Mouse (Mus musculus): Measurements from ENCODE around the gene Tef. TPM values are rescaled to one million over a fixed set of nuclear protein-coding genes. Genes with fewer than 3 reads are reported as not detected.

Gene Tef
- total RNA-seq, 2 experiments from 2014 or later: 125 to 148 TPM

DNA sequence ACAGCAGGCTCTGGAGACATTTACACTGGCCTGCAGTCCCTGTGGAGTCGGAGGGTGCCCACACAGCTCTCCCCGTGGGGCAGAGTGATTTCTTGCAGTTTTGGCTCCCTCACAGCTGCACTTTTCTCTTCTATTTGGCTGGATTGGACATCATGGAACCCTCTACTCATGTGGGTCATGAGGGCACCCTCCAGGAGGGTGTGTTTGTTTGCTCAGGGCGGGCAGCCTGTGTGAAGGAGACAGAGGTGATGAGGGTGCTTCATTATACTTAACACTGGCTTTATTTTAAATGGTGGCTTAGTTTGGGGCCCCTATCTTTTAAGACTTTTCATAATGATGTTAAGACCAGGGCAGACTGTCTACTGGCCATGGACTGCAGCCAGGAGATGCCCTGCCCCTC is 22.6 kb downstream of the Tef start:
- no peak for DNase-seq (ENCODE audit: low spot score in 2 of 2)

DNA sequence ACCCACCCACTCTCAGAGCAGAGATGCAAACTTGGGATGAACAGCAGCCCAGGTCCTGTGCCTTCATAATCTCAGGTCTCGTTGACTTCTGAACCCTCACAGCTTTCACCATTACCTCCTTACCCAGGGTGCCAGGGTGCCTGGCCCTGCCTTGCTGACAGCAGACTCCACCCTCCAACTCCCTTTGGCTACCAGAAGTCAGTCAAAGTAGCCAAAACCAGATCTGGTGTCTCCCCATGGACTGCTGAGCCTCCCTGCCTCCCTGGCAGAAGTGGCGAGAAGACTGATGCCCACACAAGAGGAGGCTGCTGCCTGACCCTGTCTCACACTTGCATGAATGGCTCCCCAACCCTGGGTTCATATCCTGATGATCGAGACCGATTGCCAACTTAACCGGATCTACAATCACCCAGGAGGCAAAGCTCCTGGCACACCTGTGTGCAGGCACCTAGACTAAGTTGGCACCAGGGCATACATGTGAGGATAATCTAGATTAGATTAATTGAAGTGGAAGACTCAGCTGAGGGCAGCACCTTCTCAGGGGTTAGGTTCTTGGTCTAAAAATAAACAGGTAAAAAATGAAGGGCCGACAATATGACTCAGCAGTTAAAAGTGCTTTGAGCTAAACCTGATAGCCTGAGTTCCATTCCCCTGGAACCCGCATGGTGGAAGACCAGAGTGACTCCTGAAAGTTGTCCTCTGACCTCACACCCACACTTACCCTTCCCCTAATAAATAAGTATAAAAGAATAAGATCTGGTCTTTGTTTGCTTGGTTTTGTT is 26.4 kb downstream of the Tef start:
- DNase-seq (ENCODE audit: low spot score in 2 of 2): no peak

DNA sequence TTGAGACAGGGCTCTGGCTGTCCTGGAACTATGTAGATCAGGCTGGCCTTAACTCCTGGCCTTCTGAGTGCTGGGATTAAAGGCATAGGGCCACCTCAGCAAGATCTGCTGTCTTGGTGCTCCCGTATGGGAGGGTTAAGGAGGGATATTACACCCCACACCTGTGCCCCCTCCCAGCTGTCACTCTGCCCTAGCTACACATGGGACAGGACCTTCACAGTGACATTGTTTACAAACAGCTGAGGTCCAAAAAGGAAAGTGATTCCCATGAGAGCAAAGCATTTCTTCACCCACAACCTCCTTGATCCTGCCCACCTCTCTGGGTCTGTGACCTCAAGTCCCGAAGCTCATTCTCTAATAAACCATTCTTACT is 27.0 kb downstream of the Tef start:
- no peak for DNase-seq (ENCODE audit: low spot score in 2 of 2)

DNA sequence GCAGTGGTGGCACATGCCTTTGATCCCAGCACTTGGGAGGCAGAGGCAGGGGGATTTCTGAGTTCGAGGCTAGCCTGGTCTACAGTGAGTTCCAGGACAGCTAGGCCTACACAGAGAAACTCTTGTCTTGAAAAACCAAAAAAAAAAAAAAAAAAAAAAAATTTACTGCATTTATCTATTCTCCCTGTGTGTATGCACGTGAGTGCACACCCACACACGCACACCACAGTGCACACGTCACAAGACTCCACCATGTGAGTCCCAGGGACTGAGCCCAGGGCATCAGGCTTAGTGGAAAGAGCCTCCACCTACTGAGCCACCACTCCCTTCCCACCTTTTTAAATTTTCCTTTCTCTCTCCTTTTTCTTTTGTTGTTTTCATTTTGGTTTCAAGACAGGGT is 28.3 kb downstream of the Tef start:
- no peak for DNase-seq (ENCODE audit: low spot score in 2 of 2)

DNA sequence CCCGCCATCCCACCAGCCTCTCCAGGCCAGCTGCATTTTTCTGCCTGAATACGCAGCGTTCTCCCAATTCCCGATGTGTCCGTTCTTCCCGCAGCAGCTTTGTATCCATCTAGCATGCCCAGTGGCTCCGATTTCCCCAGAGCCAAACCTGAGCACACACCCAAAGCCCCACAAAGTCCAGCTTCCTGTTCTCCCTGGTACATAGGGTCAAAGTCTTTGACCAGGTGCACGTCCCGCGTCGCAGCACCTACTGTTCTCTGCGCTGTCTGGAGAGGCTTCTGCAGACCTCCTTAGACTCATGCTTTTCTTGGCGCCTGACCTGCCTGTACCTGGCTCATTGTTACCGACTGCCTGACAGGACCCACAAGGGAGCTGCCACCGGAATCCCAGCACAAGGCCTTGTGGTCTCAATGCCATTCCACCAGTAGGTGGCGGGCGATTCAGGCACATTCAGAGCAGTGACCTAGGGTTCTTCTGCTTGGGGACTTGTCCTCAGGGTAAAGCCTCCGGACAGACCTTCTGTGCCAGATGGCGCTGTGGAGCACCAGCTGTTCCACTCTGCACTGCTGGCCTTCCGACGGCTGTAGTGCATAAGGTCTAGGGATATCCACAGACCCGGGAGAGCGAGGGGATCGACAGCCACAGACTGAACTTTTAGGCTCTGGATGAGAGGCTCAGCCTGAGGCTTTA is 29.1 kb downstream of the Tef start:
- DNase-seq (ENCODE audit: low spot score in 2 of 2): peak; percentile 89 to 90

DNA sequence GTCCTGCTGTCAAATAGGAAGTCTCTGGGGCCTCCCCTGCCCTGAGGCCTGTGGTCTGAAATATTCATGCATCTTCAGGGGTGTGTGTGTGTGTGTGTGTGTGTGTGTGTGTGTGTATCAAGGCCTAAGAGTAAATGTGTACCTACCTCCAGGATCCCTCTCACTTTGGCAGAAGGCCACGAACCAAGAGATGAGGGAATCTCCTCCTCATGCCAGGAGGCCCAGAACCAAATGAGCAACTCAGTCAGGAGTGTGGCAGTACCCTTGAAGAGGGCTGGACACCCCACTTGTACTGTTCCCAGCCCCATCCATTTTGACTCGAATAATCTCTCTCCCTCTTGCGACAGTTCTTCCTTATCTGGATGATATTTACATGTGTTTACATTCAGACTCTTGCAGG is 30.0 kb downstream of the Tef start:
- DNase-seq (ENCODE audit: low spot score in 2 of 2): no peak

DNA sequence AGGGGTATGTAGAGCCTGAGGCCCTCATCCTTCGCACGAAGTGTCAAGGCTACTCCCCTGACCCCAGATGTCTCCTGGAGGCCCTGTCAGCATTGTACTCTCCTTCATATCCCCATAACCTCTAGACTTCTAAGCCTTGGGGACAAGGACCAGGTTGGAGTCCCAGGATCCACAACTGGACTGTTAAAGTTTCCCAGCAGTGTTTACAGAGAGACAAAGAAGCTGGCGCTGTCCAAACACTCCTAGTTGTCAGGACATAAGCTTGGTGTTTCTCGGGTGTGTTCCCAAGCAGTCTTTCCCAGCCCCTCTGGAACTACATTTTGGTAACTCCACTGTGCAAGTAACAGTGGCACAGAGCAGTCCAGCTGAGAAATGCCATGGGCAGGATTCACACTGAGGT is 31.3 kb downstream of the Tef start:
- no peak for DNase-seq (ENCODE audit: low spot score in 2 of 2)

DNA sequence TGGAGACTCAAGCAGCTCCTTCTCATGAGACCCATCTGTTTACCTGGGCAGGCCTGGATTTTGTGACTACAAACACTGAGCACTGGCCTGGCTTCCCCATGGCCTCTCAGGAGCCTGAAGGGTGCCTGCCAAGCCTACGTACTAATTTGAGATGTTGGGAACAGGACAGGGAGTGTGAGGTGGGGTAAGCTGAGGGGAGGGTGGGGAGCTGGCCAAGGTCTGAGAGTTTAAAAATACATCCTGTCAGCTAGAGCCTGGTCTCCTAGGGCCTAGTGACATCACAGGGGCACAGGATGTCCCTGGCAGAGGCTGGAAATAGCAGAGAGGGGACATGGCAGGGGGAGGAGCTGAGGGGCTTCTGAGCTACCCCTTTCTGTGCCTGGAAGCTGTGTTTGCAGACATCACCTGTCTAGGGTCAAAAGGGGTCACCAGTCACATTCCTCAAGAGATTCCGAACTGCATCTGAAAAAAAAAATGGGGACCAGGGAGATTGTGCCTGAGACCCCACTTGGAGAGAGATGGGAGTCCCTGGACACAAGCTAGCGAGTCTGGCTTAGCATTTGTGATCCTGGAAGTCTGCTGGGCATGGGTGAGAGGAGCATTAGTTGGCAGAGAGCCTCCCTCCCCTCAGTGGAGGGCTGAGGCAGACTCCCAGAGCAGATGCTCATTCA is 32.1 kb downstream of the Tef start:
- no peak for DNase-seq (ENCODE audit: low spot score in 2 of 2)

DNA sequence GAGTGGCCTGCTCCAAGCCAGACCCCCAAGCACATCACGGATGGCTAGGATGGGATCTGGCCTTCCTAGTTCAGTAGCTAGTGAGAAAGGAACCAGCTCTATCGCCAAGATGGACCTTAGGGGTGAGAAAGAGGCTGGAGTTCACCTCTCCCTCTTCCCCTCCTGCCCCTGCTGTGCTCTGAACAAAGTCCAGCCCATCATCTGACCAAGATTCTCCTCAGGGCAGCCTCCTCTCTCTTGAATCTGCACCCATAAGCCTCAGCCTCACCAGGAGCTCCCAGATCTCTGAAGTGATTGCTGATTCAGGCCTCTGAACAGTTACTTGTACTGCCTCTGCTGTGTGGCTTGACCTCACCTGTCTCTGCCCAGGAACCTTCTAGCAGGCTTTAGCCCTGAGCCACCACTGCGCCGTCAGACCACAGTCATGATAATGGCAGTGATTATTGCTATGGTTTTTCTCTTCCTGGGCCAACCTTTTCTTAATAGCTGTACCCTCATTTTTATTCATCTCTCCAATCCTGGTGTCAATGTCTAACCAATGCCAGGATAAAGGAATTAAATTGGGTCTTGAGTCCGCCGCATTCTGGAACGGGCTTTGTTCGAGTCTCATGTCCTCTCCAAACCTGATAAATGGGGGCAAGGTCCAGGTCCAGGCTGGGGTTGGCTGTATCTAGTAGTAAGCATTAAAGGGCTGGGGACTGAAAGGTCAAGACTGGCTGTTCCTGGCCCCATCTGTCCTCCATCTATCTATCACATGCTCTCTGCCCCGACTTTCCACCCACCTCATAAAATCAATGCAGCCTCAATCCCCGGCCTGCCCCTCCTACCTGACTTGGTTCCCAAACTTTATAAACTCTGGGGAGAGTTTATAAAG is 33.0 kb downstream of the Tef start:
- DNase-seq (ENCODE audit: low spot score in 2 of 2): no peak

DNA sequence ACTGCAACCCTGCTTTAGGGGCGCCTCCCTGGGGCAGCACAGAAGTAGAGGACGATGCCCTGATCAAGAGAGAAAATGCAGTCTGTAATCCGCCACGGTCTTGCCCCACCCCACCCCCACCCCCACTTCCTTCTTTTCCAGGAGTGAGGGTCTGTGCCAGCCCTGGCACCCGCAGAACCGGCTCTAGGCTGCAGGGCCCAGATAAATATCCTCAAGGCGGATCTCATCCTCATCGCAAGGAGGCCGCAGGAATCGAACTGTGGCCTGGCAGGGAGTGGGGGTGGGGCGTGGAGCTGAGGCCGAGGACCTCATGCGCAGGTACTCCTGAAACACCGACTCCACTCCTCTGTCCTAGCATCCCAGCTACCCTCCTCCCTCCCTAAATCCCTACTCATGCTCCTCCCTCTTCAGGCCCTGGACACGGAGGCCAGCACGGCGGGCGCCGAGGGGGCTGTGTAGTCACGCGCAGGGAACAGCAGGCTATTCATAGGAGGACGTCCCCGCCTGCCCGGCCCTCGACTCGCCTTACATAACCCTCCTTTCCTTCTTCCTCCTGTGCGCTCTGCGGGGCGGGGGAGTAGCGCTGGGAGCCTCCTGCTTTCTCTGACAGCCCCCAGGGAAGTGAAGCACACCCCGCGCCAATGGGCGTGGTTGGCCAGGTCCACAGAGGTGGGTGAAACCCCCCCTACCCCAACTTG is 34.1 kb downstream of the Tef start:
- DNase-seq (ENCODE audit: low spot score in 2 of 2): peak; percentile 75 to 81

DNA sequence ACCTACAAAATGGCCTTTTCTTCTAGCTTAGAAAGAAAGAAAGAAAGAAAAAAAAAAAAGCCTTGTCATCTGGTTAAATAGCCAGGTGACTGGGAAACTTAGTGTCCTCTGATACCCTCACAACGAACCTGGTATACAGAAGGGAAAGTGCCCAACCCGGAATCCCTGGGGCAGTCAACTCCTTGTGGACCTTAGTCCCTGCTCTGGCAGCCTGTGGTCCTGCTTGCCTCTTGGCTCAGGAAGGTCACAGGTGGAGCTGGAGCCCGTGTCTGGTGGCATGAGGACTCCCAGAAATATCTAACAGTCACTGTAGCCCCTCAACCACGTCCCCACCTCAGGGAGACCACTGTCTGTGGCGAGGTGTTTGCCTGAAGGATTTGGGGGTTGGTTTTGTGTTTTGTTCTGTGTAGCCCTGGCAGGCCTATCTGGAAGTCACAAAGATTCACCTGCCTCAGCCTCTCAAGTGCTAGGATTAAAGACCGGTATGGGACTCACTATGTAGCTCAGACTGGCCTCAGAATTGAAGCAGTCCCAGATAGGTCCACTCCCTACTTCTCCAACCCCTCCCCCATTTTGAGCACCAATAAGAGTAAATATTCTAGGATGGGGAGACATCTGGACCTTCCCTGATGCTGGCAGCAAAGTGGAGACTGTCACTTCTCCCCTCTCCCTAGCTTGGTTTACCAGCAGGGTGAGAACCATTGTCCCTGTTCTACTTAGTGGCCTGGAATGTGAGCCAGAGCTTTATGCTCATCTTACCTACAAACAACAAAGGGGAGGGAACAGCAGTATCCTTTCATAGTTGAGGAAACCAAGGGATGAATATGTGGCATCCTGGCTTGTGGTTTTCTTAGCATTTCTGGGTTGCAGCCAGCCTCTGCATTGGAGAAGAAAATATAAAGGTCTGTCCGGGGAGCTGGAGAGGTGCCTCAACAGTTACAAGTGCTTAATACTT is 35.0 kb downstream of the Tef start:
- no peak for DNase-seq (ENCODE audit: low spot score in 2 of 2)

DNA sequence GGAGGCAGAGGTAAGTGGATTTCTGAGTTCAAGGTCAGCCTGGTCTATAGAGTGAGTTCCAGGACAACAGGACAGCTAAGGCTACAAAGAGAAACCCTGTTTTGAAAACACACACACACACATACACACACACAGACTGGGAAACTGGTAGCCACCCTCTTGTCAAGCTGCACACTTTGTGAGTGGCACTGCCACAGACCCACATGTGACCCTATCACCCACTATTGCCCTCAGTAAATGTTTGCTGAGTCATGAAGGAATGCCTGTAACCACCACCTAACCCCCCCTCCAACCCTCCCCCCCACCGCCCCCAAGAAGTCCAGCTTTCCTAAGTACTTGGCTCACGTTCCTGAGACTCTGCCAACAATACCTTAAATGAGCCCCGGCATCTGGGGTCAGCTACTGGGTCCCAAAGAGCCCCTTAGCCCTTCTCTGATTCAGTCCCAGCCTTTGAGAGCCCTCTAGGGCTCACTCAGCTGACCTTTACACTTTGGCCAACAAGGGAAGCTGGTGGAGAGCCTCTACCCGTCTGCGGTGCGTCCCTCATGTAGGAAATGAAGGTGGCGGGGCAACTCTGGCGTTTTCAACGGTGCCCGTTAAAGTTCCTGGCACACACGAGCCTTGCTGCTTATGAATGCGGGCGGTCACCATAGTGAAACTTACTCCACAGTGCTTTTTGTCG is 36.5 kb downstream of the Tef start:
- DNase-seq (ENCODE audit: low spot score in 2 of 2): no peak

DNA sequence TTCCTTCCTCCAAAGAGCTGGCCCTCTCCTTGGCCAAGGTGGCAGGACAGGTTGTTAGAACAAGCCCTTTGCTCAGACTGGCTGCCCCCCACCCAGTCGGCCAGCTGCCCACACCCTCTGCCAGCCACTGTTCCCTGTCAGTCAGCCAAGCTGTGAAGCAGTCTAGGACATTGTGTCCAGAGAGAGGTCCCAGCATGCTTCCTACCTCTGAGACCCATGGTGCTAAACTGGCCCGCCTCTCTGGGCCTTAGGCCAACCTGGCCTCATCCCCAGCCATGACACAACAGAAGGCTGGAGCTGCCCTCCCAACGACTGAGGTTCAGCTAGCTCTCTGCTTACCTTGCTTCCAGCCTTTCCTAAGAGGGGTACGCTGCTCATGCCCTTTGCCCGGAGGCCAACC is 37.4 kb downstream of the Tef start:
- peak; percentile 80 to 82 for DNase-seq (ENCODE audit: low spot score in 2 of 2)

DNA sequence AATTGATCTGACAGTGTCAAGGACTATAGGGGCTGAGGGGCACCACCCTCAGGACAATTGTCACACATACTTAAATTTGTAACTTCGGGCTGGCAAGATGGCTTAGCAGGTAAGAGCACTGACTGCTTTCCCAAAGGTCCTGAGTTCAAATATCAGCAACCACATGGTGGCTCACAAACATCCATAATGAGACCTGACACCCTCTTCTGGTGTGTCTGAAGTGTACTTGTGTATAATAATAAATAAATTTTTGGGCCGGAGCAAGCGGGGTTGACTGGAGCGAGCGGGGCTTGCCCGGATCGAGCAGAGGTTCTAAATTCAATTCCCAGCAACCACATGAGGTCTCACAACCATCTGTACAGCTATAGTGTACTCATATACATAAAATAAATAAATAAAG is 38.1 kb downstream of the Tef start:
- no peak for DNase-seq (ENCODE audit: low spot score in 2 of 2)

DNA sequence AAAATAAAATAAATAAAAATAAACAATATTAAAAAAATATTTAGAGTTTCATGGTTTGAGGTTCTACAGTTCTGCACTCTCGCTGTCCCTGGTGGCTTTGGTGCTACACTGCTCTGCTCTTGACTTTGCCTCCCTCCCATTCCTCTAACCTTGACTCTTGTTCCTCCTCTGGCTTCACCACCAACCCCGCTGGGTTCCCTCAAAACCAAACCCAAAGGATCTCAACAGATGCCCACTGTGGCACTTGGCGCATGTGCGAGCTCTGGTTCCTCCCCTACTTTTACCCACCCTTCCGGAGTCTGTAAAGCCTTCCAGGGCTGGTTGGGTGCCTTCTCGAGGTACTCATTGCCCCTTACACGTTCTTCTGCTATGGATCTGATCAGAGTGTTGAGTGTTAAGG is 40.1 kb downstream of the Tef start:
- no peak for DNase-seq (ENCODE audit: low spot score in 2 of 2)

DNA sequence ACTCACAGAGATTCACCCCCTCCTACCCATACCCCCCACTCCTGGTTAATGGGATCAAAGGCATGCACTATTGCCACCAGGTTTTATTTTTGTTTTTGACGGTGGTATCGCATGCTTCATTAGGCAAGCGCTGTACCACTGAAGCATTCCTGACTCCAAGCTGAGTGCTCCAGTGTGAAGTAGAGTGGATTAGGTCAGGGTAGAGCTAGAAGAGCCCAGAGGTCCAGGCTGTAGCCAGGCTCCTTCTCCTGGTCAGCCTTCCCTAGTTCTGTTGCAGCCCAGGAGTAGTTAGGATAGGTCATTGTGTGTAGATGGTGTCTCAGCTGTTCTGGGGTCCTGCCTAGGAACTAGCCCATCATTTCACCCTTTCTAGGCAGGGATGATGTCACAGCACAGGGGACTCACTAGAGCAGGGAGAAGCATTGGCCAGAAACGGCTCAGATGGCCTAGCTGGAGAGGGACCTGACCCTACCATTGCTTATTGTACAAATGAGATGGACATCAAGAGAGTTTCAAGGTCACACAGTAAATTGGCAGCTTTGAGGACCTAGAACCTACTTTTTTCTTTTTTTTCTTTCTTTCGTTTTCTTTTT is 42.9 kb downstream of the Tef start:
- no peak for DNase-seq (ENCODE audit: low spot score in 2 of 2)

DNA sequence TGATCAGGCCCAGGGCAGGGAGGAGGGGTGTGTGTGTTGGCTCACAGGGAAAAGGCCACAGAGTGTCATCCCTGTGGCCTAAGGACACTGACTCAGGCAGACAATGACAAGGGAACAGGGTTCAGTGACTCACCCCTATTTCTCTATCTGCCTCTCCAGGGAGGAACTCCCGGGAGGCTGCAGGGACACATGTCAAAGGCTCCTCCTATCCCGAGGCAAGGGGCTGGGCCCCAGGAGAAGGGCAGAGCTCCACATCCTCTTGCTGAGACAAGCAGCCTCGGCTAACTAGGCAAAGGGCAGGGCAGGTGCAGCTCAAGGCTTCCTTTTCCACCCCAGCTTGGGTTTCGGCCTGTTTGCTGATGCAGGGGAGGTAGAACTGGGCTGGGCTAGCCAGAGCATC is 43.5 kb downstream of the Tef start:
- DNase-seq (ENCODE audit: low spot score in 2 of 2): no peak

DNA sequence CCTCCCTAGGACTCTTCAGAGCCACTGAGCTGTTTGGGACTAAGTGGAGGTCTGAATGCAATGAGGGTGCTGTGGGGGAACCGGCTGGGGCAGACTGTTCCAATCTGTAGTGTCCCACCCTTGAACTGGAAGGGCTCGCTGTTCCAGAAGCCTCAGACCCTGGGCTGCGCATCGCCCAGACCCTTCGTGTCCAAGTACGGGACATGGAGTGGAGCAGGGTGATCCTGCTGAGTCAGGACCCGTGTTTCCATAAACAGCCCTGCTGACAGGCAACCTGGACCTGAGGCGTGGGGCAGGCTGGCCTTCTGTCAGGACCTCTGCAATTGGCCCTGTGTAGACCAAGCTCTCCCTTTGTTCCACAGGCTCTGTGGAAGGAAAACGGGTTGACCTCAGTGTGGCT is 44.5 kb downstream of the Tef start:
- DNase-seq (ENCODE audit: low spot score in 2 of 2): no peak

DNA sequence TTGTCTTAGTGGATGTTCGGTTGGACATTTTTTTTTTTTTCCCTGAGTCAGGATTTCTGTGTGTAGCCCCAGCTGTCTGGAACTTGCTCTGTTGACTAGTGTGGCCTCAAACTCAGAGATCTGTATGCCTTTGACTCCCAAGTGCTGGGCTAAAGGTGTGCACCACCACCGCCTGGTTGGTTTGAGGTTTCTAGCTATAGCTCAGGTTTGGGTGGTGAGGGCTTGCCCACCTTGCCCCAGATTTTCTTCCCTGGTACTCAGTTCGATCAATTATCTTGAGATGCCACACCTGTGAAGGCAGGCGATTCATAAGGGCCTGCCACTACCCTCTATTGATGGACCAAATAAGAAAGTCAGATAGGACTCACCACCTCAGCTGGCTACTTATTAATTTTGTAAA is 44.9 kb downstream of the Tef start:
- no peak for DNase-seq (ENCODE audit: low spot score in 2 of 2)

Measured in layer of hippocampus, postnatal 10 days (tissue).